Mouse (Mus musculus) intestine, embryonic 14.5 days (tissue): ENCODE results near the gene Hist2h2aa1. TPM values are rescaled to one million over a fixed set of nuclear protein-coding genes. Genes with fewer than 3 reads are reported as not detected.
"Not testable (repeated sequence)": the region's sequence is repeated elsewhere in the genome, so short reads cannot be mapped to it uniquely, and the experiment has no call there.

Experiments
- ATAC-seq: fragments of 200-750 bp; cut with Nextera tagmentation; replicated peaks from 2 replicates; pipeline ENCODE4 v1.8.0; 2017; ENCODE audit warnings: low read depth, moderate number of reproducible peaks, moderate TSS enrichment, moderate library complexity; ENCODE audit not compliant: low FRiP score, low TSS enrichment
- DNase-seq: peaks from one replicate; pipeline ENCODE4 v3.0.0-alpha.2; 2018; ENCODE audit warnings: low spot score
- H3K27ac ChIP-seq: fragments of 300-500 bp; sonication (generic); 2 replicates; pipeline ENCODE4 v1.5.1; 2014; ENCODE audit warnings: low read depth, mild to moderate bottlenecking, control low read depth
- H3K27me3 ChIP-seq: fragments of 300-500 bp; sonication (generic); replicated peaks from 2 replicates; pipeline ENCODE4 v1.6.1; 2014; ENCODE audit warnings: low read length, control low read depth; ENCODE audit not compliant: control insufficient read depth, insufficient read depth
- H3K36me3 ChIP-seq: fragments of 300-500 bp; sonication (generic); 2 replicates; pipeline ENCODE4 v1.6.1; 2014; ENCODE audit warnings: low read length, control low read depth; ENCODE audit not compliant: control insufficient read depth, insufficient read depth
- H3K4me1 ChIP-seq: fragments of 300-500 bp; sonication (generic); replicated peaks from 2 replicates; pipeline ENCODE4 v1.6.1; 2014; ENCODE audit warnings: low read length, control low read depth, mixed read lengths; ENCODE audit not compliant: control insufficient read depth, insufficient read depth
- H3K4me2 ChIP-seq: fragments of 300-500 bp; sonication (generic); 2 replicates; pipeline ENCODE4 v1.6.1; 2014; ENCODE audit warnings: low read length
- H3K4me3 ChIP-seq: fragments of 300-500 bp; sonication (generic); 2 replicates; pipeline ENCODE4 v1.5.1; 2014; ENCODE audit warnings: low read depth, low read length, control low read depth, mixed read lengths
- H3K9ac ChIP-seq: fragments of 300-500 bp; sonication (generic); 2 replicates; pipeline ENCODE4 v1.6.1; 2014; ENCODE audit warnings: mild to moderate bottlenecking, low read length
- H3K9me3 ChIP-seq: fragments of 300-500 bp; sonication (generic); 2 replicates; pipeline ENCODE4 v1.6.1; 2016; ENCODE audit warnings: low read length, control low read depth; ENCODE audit not compliant: control insufficient read depth
- WGBS: fragments of 180-500 bp; shearing (Covaris S2); extraction: QIAGEN DNeasy Blood & Tissue Kit; methylation state at CpG from one replicate; pipeline ENCODE4 v1.1.7; 2014; 5-methylcytosine and 5-hydroxymethylcytosine counted together
- polyA plus RNA-seq: library from polyadenylated mRNA; unstranded; fragments of >200 nt; fragmentation: Nextera tagmentation; extraction: Ambion mirVana; gene quantifications from 2 replicates; pipeline ENCODE4 v1.2.1, GENCODE M21; 2014

Hist2h2aa1 gene
- polyA plus RNA-seq, 1 experiment from 2014 or later: 16.3 TPM

DNA sequence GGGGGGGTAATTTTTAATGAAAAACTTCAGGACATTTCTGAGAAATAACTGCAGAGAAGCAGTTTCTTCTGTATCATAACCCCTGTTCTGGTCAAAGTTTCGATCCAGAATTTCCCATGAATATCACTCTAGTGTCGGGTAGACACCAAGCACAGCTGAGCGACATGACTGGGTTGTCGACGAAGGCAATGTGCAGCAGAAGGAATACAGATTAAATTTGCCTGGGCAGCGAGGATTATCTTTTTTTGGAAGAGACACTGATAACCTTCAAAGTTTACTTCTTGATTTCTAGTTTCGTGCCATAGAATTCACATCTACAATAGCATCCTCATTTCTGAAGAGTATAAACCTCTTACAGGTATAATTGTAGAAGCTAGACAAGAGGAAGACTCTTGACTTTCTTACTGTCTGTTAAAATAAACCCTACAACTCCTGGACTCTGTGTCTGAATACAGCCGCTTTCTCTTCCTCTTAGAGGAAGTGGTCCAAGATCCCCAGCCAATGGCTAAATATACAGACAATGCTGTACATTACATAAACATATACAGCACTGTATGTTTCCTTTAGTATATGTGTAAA lies 20.9 kb downstream of the Hist2h2aa1 start:
- no peak overlapping the region for H3K4me3 ChIP-seq
- H3K9ac ChIP-seq: no peak overlapping the region
- no peaks in the 10 kb centered on the region for H3K9me3 ChIP-seq
- no peaks in the 10 kb centered on the region for H3K36me3 ChIP-seq
- ATAC-seq (no peak), DNase-seq (no peak)
- 90% methylated on average over 8 of the region's 8 CpGs for WGBS
- no peaks in the 10 kb centered on the region for H3K27me3 ChIP-seq
- no peak overlapping the region for H3K27ac ChIP-seq
- no peak overlapping the region for H3K4me2 ChIP-seq
- peaks cover 31% of the 10 kb centered on the region for H3K4me1 ChIP-seq

DNA sequence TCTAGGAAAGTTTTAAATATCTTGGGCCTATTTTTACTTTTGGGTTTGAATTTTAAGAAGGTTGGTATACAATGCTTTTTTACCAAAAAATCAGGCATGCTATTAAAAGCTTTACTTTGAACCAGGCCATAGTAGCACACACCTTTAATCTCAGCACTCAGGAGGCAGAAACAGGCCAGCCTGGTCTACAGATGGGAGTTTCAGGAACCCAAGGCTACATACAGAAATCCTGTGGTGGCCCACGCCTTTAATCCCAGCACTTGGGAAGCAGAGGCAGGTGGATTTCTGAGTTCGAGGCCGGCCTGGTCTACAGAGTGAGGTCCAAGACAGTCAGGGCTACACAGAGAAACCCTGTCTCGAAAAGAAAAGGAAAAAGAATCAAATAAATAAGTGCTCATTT lies 22.2 kb downstream of the Hist2h2aa1 start:
- no peak for DNase-seq
- Histone ChIP-seq H3K27me3 (no peaks in the 10 kb centered on the region), H3K9ac (peak overlapping the region; percentile 48; the same call in 1 of the 2 replicates), H3K36me3 (no peaks in the 10 kb centered on the region), H3K27ac (peak overlapping the region; percentile 93), H3K4me3 (0 out of 2 replicates have a peak overlapping the region, but pooled peaks have one; percentile 38), H3K4me1 (peaks cover 21% of the 10 kb centered on the region), H3K9me3 (no peaks in the 10 kb centered on the region), H3K4me2 (peak overlapping the region; percentile 53)
- 78% methylated on average over 4 of the region's 4 CpGs for WGBS
- ATAC-seq: no peak

DNA sequence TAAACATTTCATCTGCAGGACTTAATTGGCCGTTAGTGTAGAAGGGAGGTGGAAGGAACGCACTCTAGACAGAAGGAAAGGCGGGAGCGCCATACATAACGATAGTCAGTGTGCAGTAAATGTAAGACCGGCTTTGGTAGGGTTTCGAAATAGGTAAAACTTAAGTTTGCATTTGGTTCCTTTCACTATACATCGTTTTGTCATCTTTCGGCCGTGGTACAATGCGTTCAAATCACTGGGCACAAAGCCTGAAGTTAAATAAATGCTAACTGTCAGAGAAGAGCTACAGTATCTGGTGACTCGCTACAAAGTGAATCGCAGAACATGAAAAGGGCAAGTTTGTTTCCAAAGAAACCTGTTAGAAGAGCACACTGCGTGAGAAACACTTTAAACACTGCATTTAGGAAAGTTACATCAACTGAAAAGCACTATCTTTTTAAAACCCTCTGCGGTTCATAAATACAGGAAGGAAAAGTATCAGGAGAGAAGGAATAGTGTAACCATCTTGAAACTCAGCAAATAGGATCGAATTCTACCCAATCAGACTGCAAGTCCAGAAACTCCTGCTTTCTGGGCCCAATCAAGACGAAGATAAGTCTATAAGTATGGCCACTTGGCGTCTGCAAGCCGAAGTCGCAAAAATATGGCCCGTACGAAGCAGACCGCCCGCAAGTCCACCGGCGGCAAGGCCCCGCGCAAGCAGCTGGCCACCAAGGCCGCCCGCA lies 22.9 kb downstream of the Hist2h2aa1 start, which contains the start of gene Hist2h3b:
Hist2h3b (plus strand) TSS at position 604 of the 725 bp plus-strand sequence.
- 20% methylated on average over 27 of the region's 30 CpGs for WGBS
- Histone ChIP-seq H3K4me2 (peak within 1 kb of the TSS; percentile 90), H3K9ac (peak within 1 kb of the TSS; percentile 82), H3K4me1 (peaks cover 21% of the 10 kb centered on the region), H3K27me3 (no peaks in the 10 kb centered on the region), H3K4me3 (peak within 1 kb of the TSS; percentile 58), H3K36me3 (no peaks in the 10 kb centered on the region), H3K27ac (peak within 1 kb of the TSS; percentile 98), H3K9me3 (no peaks in the 10 kb centered on the region)
- ATAC-seq: peak; percentile 56; the same call in 1 of the 2 replicates
- DNase-seq: peak; percentile 89

DNA sequence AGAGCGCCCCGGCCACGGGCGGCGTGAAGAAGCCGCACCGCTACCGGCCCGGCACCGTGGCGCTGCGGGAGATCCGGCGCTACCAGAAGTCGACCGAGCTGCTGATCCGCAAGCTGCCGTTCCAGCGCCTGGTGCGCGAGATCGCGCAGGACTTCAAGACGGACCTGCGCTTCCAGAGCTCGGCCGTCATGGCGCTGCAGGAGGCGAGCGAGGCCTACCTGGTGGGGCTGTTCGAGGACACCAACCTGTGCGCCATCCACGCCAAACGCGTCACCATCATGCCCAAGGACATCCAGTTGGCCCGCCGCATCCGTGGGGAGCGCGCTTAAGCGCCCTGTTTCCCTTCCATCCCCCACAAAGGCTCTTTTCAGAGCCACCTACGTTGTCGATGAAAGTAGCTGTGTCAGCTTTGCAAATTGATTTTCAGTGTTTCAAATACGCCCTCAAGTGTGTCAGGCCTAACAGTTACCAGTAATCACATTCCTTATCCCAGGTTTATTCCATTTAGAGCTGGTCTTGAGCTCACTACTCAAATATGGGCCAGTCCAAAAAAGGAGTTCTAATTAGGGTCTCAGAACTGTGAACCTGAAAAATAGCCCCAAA lies 23.6 kb downstream of the Hist2h2aa1 start:
- peak; percentile 46; the same call in 1 of the 2 replicates for ATAC-seq
- Histone ChIP-seq H3K4me2 (peak overlapping the region; percentile 90), H3K9ac (peak overlapping the region; percentile 82), H3K4me3 (peak overlapping the region; percentile 58), H3K27ac (peak overlapping the region; percentile 98), H3K4me1 (peaks cover 19% of the 10 kb centered on the region)
- H3K36me3 ChIP-seq, H3K9me3 ChIP-seq, H3K27me3 ChIP-seq: not testable (repeated sequence)
- WGBS: 0% methylated on average over 9 of the region's 44 CpGs
- peak; percentile 72 for DNase-seq

DNA sequence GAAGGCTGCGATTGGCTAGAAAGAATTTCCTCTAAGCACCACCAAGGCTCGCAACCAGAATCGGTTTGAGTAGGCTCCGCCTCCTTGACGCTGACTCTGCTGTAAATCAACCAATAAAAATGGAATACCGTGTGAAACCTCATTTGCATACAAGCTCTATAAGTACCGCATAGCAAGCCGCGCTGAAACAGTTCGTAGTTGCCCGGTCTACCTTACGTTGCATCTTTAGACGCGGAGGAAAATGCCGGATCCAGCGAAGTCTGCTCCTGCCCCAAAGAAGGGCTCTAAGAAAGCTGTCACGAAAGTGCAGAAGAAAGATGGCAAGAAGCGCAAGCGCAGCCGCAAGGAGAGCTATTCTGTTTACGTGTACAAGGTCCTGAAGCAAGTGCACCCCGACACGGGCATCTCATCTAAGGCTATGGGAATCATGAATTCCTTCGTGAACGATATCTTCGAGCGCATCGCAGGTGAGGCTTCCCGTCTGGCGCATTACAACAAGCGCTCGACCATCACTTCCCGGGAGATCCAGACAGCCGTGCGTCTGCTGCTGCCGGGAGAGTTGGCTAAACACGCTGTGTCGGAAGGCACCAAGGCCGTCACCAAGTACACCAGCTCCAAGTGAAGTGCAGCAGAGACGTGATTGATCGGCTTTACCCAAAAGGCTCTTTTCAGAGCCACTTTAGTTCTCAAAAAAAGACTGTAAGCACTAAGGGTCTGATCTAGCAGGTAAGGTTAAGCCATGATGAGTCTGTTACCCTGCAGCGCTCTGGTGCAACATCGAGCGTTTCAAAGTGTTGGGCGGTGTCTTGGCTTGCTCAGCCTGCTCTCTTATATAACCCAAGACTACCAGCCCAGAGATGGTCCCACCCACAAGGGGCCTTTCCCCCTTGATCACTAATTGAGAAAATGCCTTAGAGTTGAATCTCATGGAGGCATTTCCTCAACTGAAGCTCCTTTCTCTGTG lies 24.5 kb downstream of the Hist2h2aa1 start, which contains the start of gene Hist2h2bb:
Hist2h2bb (plus strand) TSS at position 242 of the 964 bp plus-strand sequence.
- Histone ChIP-seq H3K36me3 (no peaks in the 10 kb centered on the region), H3K27ac (peak within 1 kb of the TSS; percentile 98), H3K9ac (peak within 1 kb of the TSS; percentile 82), H3K4me3 (peak within 1 kb of the TSS; percentile 58), H3K9me3 (no peaks in the 10 kb centered on the region), H3K4me1 (peaks cover 10% of the 10 kb centered on the region), H3K4me2 (peak within 1 kb of the TSS; percentile 90), H3K27me3 (no peaks in the 10 kb centered on the region)
- ATAC-seq (peak; percentile 95), DNase-seq (peak; percentile 98)
- WGBS: under 1% methylated on average over 45 of the region's 45 CpGs

DNA sequence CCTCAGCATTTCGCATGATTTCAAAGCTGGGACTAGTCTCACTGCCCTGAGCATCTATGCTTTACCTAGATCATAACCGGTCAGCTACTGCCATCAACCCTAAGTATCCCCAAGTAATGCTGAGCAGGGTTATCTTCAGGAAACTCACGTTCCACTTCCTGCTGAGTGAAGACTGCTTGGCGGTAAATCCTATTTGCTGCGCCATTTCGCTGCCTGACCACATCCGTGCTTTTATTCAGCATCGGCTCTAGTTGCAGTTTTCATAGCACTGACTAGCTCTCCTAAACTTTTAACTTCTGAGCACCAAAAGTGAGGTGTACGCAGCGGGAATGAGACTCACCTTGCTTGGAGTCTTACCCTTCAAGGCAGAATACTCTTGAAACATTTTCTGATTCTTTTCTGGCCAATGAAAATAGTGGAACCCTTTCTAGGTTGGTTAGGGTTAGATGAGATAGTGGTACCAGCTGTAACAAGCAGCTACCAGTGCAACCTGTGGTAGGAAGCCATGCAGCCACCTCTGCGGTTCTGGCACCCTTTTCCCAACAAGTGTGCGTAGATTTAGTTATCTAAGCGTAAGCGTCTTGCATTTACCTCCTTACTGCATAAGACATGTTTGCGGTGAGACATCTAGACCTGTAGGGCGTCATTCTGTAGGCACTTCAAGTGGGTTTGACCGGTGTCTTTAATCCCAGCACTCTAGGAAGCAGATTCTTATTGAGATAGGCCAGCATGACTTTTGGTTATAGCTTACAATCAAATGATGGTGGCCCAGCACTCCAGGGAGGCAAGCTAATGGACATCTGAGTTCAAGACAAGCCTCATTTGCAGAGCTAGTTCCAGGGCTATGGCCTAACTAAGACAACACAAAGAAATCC lies 28.5 kb downstream of the Hist2h2aa1 start:
- H3K27me3 ChIP-seq: no peaks in the 10 kb centered on the region
- no peak overlapping the region for H3K4me3 ChIP-seq
- H3K9ac ChIP-seq: no peak overlapping the region
- peaks cover 3% of the 10 kb centered on the region; the same call in 1 of the 2 replicates for H3K4me1 ChIP-seq
- no peaks in the 10 kb centered on the region for H3K36me3 ChIP-seq
- ATAC-seq (no peak), DNase-seq (no peak)
- H3K27ac ChIP-seq: no peak overlapping the region
- H3K9me3 ChIP-seq: no peaks in the 10 kb centered on the region
- H3K4me2 ChIP-seq: no peak overlapping the region
- 87% methylated on average over 17 of the region's 17 CpGs for WGBS

DNA sequence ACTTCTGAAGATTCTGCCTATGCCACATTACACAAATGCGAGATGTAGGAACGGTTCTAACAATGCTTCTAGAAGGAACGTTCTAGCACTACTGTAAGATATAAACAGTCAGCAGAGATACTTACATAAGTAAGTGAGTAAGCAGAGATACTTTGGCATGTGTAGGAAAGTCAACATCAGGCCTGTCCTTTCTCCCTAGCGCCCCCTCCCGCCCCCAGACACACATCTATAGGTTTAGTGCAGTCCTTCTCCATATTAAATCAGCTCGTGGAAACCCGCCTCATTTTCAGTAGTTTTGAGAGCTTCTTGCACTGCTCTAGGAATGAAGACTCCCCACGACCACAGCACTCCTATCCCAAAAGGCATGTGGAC lies 32.1 kb downstream of the Hist2h2aa1 start:
- H3K27ac ChIP-seq: peak overlapping the region; percentile 76; the same call in 1 of the 2 replicates
- H3K9me3 ChIP-seq: no peaks in the 10 kb centered on the region
- WGBS: 13% methylated on average over 8 of the region's 8 CpGs
- ATAC-seq: peak; percentile 10
- no peaks in the 10 kb centered on the region for H3K27me3 ChIP-seq
- no peak for DNase-seq
- H3K4me3 ChIP-seq: peak overlapping the region; percentile 45
- H3K9ac ChIP-seq: peak overlapping the region; percentile 63
- no peaks in the 10 kb centered on the region for H3K36me3 ChIP-seq
- no peaks in the 10 kb centered on the region; the same call in 1 of the 2 replicates for H3K4me1 ChIP-seq
- H3K4me2 ChIP-seq: peak overlapping the region; percentile 81
